Mouse (Mus musculus) limb, embryonic 10.5 days (tissue): Measurements from ENCODE around the gene Hcfc1r1. TPM values are rescaled to one million over a fixed set of nuclear protein-coding genes. Genes with fewer than 3 reads are reported as not detected.

Source experiments
- DNase-seq: peaks from one replicate; pipeline ENCODE4 v3.0.0-alpha.2; 2017; ENCODE audit warnings: low spot score
- H3K27ac ChIP-seq: fragments of 300-500 bp; sonication (generic); 2 replicates; pipeline ENCODE4 v1.5.1; 2016; ENCODE audit warnings: mild to moderate bottlenecking
- H3K27me3 ChIP-seq: fragments of 300-500 bp; sonication (generic); 2 replicates; pipeline ENCODE4 v1.6.1; 2016; ENCODE audit warnings: low read depth, mild to moderate bottlenecking; ENCODE audit not compliant: poor library complexity, severe bottlenecking
- H3K36me3 ChIP-seq: fragments of 300-500 bp; sonication (generic); 2 replicates; pipeline ENCODE4 v1.6.1; 2016; ENCODE audit warnings: mild to moderate bottlenecking, moderate library complexity
- H3K4me1 ChIP-seq: fragments of 300-500 bp; sonication (generic); 2 replicates; pipeline ENCODE4 v1.6.1; 2016
- H3K4me3 ChIP-seq: fragments of 300-500 bp; sonication (generic); 2 replicates; pipeline ENCODE4 v1.5.1; 2016; ENCODE audit warnings: mild to moderate bottlenecking, moderate library complexity
- H3K9me3 ChIP-seq: fragments of 300-500 bp; sonication (generic); replicated peaks from 2 replicates; pipeline ENCODE4 v1.6.1; 2016; ENCODE audit warnings: mild to moderate bottlenecking
- WGBS: fragments of 180-500 bp; shearing (Covaris S2); methylation state at CpG from one replicate; pipeline ENCODE4 v1.1.7; 2016; 5-methylcytosine and 5-hydroxymethylcytosine counted together
- polyA plus RNA-seq: library from polyadenylated mRNA; unstranded; fragments of >200 nt; fragmentation: Nextera tagmentation; extraction: Ambion mirVana; gene quantifications from 2 replicates; pipeline ENCODE4 v1.2.1, GENCODE M21; 2016

Hcfc1r1 gene
- polyA plus RNA-seq = 29.0 and 30.5 TPM in 2 replicates

DNA sequence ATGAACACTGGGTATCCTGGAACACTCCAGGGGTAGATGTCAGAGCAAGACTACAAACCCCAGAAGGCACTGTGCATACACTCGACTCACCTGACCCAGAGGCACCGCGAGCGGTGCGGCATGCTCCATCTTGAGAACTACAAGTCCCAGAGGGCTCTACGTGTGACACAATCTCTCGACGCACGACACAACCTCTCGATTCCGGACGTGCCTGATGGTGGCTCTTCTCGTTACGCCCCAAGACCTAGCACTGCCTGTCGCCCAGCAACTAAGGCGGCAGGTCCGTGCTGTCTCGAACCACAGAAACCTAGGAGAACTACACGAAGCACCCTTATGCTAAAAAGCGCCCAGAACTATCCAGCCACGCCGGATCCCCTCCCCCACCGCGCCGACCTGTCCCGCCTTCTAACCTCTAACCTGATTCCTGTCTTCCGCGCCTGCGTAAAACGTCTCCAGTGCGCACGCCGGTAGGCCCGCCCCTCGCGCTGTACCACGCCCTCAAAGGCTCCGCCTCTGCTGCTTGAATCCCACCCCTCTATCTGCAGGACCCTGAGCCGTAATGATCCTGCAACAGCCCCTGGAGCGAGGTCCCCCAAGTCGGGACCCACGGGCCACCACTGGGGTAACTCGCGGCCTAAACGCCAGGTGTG is at the start of gene Hcfc1r1, which contains the start of gene Thoc6:
TSS of gene Hcfc1r1 (plus strand) at position 173 of the 650 bp plus-strand sequence.
TSS of gene Thoc6 (minus strand) at position 459 of the 650 bp plus-strand sequence.
- H3K4me1 ChIP-seq = peaks cover 53% of the 10 kb centered on the region

GRCm38 (mm10) chr17:23627813-23628212 is 45.6 kb upstream of the Hcfc1r1 start:
- H3K9me3 ChIP-seq = no peaks in the 10 kb centered on the region
- H3K4me1 ChIP-seq = peaks cover 9% of the 10 kb centered on the region
- H3K4me3 ChIP-seq = no peak overlapping the region
- WGBS = 43% methylated on average over 7 of the region's 7 CpGs
- H3K27ac ChIP-seq = no peak overlapping the region
- DNase-seq = no peak
- no peaks in the 10 kb centered on the region for H3K36me3 ChIP-seq
- peaks cover 12% of the 10 kb centered on the region for H3K27me3 ChIP-seq

More for the DNA sequence above, at the start of gene Hcfc1r1, which contains the start of gene Thoc6:
- Histone ChIP-seq H3K27me3 (peaks cover 39% of the 10 kb centered on the region), H3K27ac (peak within 1 kb of the TSS; percentile 93), H3K4me3 (peak within 1 kb of the TSS; percentile 68), H3K9me3 (no peaks in the 10 kb centered on the region), H3K36me3 (peaks cover 23% of the 10 kb centered on the region)
- peak; percentile 92 for DNase-seq
- under 1% methylated on average over 45 of the region's 45 CpGs for WGBS

DNA sequence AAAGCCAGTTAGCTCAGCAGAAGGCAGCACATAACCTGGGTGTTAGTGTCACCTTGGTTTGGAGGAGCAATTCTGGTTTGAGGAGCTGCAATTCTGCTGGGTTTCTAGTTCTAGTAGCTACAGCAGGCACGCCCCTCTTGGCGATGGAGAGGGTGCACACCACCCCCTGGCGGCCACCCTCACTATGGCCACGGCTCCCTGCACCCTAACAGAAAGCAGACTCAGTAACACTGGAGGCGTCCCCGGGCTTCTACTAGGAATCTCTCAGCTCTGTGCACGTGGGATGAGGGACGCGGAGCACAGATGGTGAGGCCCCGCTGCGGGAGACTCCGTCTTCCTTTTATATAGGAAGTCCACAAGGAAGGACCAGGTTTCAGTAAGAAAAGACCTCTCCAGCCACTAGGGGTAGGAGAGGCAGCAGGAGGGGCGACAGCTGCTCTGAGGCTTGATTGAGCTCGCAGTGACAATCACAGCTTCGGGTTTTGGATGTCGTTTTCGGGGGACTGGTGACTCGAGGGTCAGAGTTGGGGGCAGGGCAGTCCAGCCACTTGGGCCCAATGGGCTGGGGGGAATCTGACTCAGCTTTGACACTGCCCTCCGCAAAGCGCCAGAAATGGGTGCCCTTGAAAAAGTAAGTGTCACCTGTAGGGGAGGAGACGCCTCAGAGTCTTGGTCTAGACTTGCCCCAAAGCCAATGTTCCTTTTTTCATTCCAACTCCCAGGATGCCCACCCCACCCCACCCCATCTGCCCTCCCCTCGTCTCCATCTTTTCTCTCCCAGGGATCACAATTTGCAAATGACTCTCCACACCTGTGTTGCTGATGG is 43.0 kb upstream of the Hcfc1r1 start:
- Histone ChIP-seq H3K27ac (no peak overlapping the region), H3K36me3 (no peaks in the 10 kb centered on the region), H3K4me3 (peak overlapping the region; percentile 36), H3K27me3 (peaks cover 12% of the 10 kb centered on the region), H3K9me3 (no peaks in the 10 kb centered on the region), H3K4me1 (peaks cover 9% of the 10 kb centered on the region)
- 18% methylated on average over 22 of the region's 22 CpGs for WGBS
- peak; percentile 87 for DNase-seq

DNA sequence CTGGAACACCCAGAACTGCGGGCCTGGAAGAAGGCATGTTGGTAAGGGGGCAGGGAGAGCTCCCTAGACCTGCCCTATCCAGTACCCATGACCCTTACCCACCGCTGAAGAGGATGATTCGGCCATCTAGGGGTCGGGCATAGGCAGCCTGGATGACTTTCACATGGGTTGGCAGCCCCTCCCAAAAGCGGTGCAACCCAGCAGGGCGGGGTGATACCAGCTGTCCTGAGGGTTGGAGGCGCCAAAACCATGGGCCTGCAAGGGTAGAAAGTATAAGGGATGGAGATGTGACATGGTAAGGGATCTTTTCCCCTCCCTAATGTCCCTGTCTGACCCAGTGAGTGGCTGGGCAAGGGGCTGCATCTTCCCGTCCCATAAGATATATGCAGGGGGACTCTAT is 42.2 kb upstream of the Hcfc1r1 start:
- WGBS = 80% methylated on average over 8 of the region's 8 CpGs
- Histone ChIP-seq H3K9me3 (no peaks in the 10 kb centered on the region), H3K27me3 (peaks cover 12% of the 10 kb centered on the region), H3K4me1 (peaks cover 9% of the 10 kb centered on the region), H3K36me3 (no peaks in the 10 kb centered on the region), H3K4me3 (no peak overlapping the region), H3K27ac (no peak overlapping the region)
- no peak for DNase-seq

- Histone ChIP-seq H3K36me3 (no peaks in the 10 kb centered on the region), H3K27ac (peak within 1 kb of the TSS; percentile 77), H3K4me3 (peak within 1 kb of the TSS; percentile 60), H3K27me3 (peaks cover 49% of the 10 kb centered on the region), H3K4me1 (peaks cover 13% of the 10 kb centered on the region), H3K9me3 (no peaks in the 10 kb centered on the region)
- peak; percentile 69 for DNase-seq
- WGBS = under 1% methylated on average over 58 of the region's 58 CpGs
These were observed 28.5 kb upstream of the Hcfc1r1 start, which contains the start of gene Mmp25 for GRCm38 (mm10) chr17:23644613-23645495. Gene Mmp25 (minus strand): TSS chr17:23645277.

- Histone ChIP-seq H3K9me3 (no peaks in the 10 kb centered on the region), H3K4me3 (no peak overlapping the region), H3K27me3 (peaks cover 49% of the 10 kb centered on the region), H3K27ac (no peak overlapping the region), H3K36me3 (no peaks in the 10 kb centered on the region), H3K4me1 (peaks cover 13% of the 10 kb centered on the region)
- DNase-seq = no peak
- WGBS = 36% methylated on average over 10 of the region's 10 CpGs
These were observed 27.5 kb upstream of the Hcfc1r1 start for GRCm38 (mm10) chr17:23645894-23646293.

GRCm38 (mm10) chr17:23651363-23651762 is 22.0 kb upstream of the Hcfc1r1 start:
- no peaks in the 10 kb centered on the region for H3K36me3 ChIP-seq
- WGBS = 84% methylated on average over 6 of the region's 6 CpGs
- no peaks in the 10 kb centered on the region for H3K4me1 ChIP-seq
- H3K9me3 ChIP-seq = no peaks in the 10 kb centered on the region
- DNase-seq = no peak
- H3K27me3 ChIP-seq = peaks cover 10% of the 10 kb centered on the region; the same call in 1 of the 2 replicates
- no peak overlapping the region for H3K27ac ChIP-seq
- H3K4me3 ChIP-seq = no peak overlapping the region

- H3K4me3 ChIP-seq = no peak overlapping the region
- no peaks in the 10 kb centered on the region for H3K36me3 ChIP-seq
- no peaks in the 10 kb centered on the region; the same call in 1 of the 2 replicates for H3K27me3 ChIP-seq
- H3K4me1 ChIP-seq = no peaks in the 10 kb centered on the region
- no peak for DNase-seq
- H3K27ac ChIP-seq = no peak overlapping the region
- 82% methylated on average over 2 of the region's 2 CpGs for WGBS
- H3K9me3 ChIP-seq = no peaks in the 10 kb centered on the region
These were observed 20.1 kb upstream of the Hcfc1r1 start for GRCm38 (mm10) chr17:23653324-23653723.

DNA sequence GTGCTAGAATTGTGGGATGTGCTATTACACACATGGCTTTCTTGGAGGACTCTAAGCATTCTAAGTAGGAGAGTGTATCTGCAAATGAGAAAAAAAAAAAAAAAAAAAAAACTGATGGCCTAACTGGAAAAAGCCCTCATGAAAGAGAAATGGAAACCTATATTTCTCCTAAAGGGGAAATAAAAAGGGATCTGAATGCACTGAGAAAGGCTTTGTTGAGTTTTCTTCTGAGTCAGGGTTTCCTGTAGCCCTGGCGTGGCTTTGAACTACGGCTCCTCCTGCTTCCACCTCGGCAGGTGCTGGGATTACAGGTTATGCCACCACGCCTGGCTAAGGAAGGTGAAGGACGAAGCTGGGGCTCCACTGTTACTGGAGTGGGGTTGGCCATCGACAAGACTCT is 19.4 kb upstream of the Hcfc1r1 start:
- DNase-seq = no peak
- no peaks in the 10 kb centered on the region for H3K9me3 ChIP-seq
- no peaks in the 10 kb centered on the region for H3K36me3 ChIP-seq
- no peak overlapping the region for H3K4me3 ChIP-seq
- peaks cover 3% of the 10 kb centered on the region; the same call in 1 of the 2 replicates for H3K27me3 ChIP-seq
- WGBS = 52% methylated on average over 6 of the region's 6 CpGs
- H3K27ac ChIP-seq = no peak overlapping the region
- no peaks in the 10 kb centered on the region for H3K4me1 ChIP-seq

- DNase-seq = no peak
- no peak overlapping the region for H3K4me3 ChIP-seq
- H3K36me3 ChIP-seq = no peaks in the 10 kb centered on the region
- 65% methylated on average over 2 of the region's 2 CpGs for WGBS
- peaks cover 7% of the 10 kb centered on the region for H3K27me3 ChIP-seq
- no peaks in the 10 kb centered on the region for H3K4me1 ChIP-seq
- H3K27ac ChIP-seq = no peak overlapping the region
- no peaks in the 10 kb centered on the region for H3K9me3 ChIP-seq
These were observed 19.0 kb upstream of the Hcfc1r1 start for GRCm38 (mm10) chr17:23654410-23654809.

- Histone ChIP-seq H3K4me3 (no peak overlapping the region), H3K27me3 (peaks cover 48% of the 10 kb centered on the region), H3K9me3 (no peaks in the 10 kb centered on the region), H3K4me1 (peaks cover 8% of the 10 kb centered on the region), H3K27ac (no peak overlapping the region), H3K36me3 (no peaks in the 10 kb centered on the region)
- WGBS = 77% methylated on average over 3 of the region's 3 CpGs
- DNase-seq = no peak
These were observed 14.9 kb upstream of the Hcfc1r1 start for GRCm38 (mm10) chr17:23658450-23658849.

GRCm38 (mm10) chr17:23660117-23660875 is 13.1 kb upstream of the Hcfc1r1 start, which contains the start of gene Bicdl2:
Gene Bicdl2 (plus strand): TSS chr17:23660506.
- Histone ChIP-seq H3K4me3 (peak within 1 kb of the TSS; percentile 6; the same call in 1 of the 2 replicates), H3K9me3 (no peaks in the 10 kb centered on the region), H3K27me3 (peaks cover 52% of the 10 kb centered on the region), H3K36me3 (no peaks in the 10 kb centered on the region), H3K27ac (no peak within 1 kb of the TSS), H3K4me1 (peaks cover 18% of the 10 kb centered on the region)
- 4% methylated on average over 27 of the region's 27 CpGs for WGBS
- peak; percentile 68 for DNase-seq
